In genomic region chr15:100555965-100556364, GRCm38 (mm10) we compare ENCODE assay signal across 20 mouse cellular contexts. TPM values are rescaled to one million over a fixed set of nuclear protein-coding genes. Genes with fewer than 3 reads are reported as not detected.
DNase-seq lines count a peak whose midpoint lies in the region; ATAC-seq lines count a peak whose summit lies in the region.
"Had no signal": no experiment of that assay in that cellular context is flagged by ENCODE, and none has a peak within 500 bp of the region (broad histone marks: within the 10 kb centered on the region; RNA-seq: fewer than 3 reads in every experiment).

No protein-coding gene starts in this region.

- no peaks in the 10 kb centered on the region for H3K27me3 ChIP-seq in heart, embryonic 12.5 days (replicated peaks)
- no peaks in the 10 kb centered on the region for H3K27me3 ChIP-seq in kidney, embryonic 15.5 days
- H3K27me3 ChIP-seq: limb, embryonic 13.5 days; lung, embryonic 15.5 days; neural tube, embryonic 15.5 days had no signal

- WGBS in heart, embryonic 12.5 days, result 57% methylated on average over 5 of the region's 5 CpGs
- 87% methylated on average over 5 of the region's 5 CpGs for WGBS in kidney, embryonic 15.5 days

- H3K4me2 ChIP-seq in heart, embryonic 12.5 days, result no peak overlapping the region
- H3K4me2 ChIP-seq in kidney, embryonic 15.5 days, result no peak overlapping the region
- H3K4me2 ChIP-seq: limb, embryonic 13.5 days; lung, embryonic 15.5 days; neural tube, embryonic 15.5 days had no signal

- no peak for ATAC-seq in heart, embryonic 12.5 days (ENCODE audit: insufficient number of reproducible peaks, low FRiP score)
- no peak for ATAC-seq in kidney, embryonic 15.5 days (replicated peaks; ENCODE audit: low FRiP score)
- no peak for ATAC-seq in CD4-positive, CD25-positive, alpha-beta regulatory T cell, adult 4 months
- ATAC-seq: forebrain, embryonic 14.5 days; hindbrain, embryonic 16.5 days; intestine, embryonic 16.5 days; midbrain, embryonic 16.5 days had no signal

- H3K4me3 ChIP-seq in heart, embryonic 12.5 days, result no peak overlapping the region
- H3K4me3 ChIP-seq in kidney, embryonic 15.5 days (replicated peaks), result no peak overlapping the region
- H3K4me3 ChIP-seq: limb, embryonic 13.5 days; lung, embryonic 15.5 days; neural tube, embryonic 15.5 days had no signal

- no peak overlapping the region for H3K9ac ChIP-seq in heart, embryonic 12.5 days
- no peak overlapping the region for H3K9ac ChIP-seq in kidney, embryonic 15.5 days
- H3K9ac ChIP-seq: limb, embryonic 13.5 days; lung, embryonic 15.5 days; neural tube, embryonic 15.5 days had no signal

- peak; percentile 51 to 84 for DNase-seq in adrenal gland, adult (ENCODE audit: inconsistent age in 2 of 2, low spot score in 1 of 2)
- DNase-seq in adrenal gland, postnatal 4 days (ENCODE audit: low spot score in 2 of 2), result no peak
- peak; percentile 40 to 60 for DNase-seq in heart, adult 18-20 months
- peak; percentile 31 for DNase-seq in kidney, adult 9 months
- peak; percentile 48 for DNase-seq in adrenal gland, postnatal 14 days
- DNase-seq: cerebellum, adult 11-12 months; lung, postnatal 4 days; thymus, postnatal 4 days had no signal

- peaks cover 11% of the 10 kb centered on the region for H3K4me1 ChIP-seq in heart, embryonic 12.5 days (replicated peaks)
- peaks cover under 1% of the 10 kb centered on the region; the same call in 1 of the 2 replicates for H3K4me1 ChIP-seq in kidney, embryonic 15.5 days

- no peaks in the 10 kb centered on the region for H3K36me3 ChIP-seq in heart, embryonic 12.5 days
- no peaks in the 10 kb centered on the region for H3K36me3 ChIP-seq in kidney, embryonic 15.5 days
- H3K36me3 ChIP-seq: G1E; limb, embryonic 13.5 days; lung, embryonic 15.5 days; neural tube, embryonic 15.5 days had no signal

- no peak overlapping the region for H3K27ac ChIP-seq in heart, embryonic 12.5 days (ENCODE audit: poor library complexity, severe bottlenecking)
- no peak overlapping the region for H3K27ac ChIP-seq in kidney, embryonic 15.5 days
- H3K27ac ChIP-seq: kidney, postnatal 0 days; limb, embryonic 13.5 days; lung, embryonic 15.5 days; neural tube, embryonic 15.5 days had no signal

- no peaks in the 10 kb centered on the region for H3K9me3 ChIP-seq in heart, embryonic 12.5 days (replicated peaks)
- H3K9me3 ChIP-seq in kidney, embryonic 15.5 days (replicated peaks), result no peaks in the 10 kb centered on the region
- H3K9me3 ChIP-seq: G1E; limb, embryonic 13.5 days; lung, embryonic 15.5 days; neural tube, embryonic 15.5 days had no signal

RNA-seq across cellular contexts. Expression of gene Tfcp2, which starts 4.2 kb away (rescaled TPM):
- 10 to 100 TPM; 26.3 TPM for total RNA-seq in adrenal gland, postnatal 4 days (2021)
- total RNA-seq in heart, adult 18-20 months (2021), result 10 to 100 TPM; 11.3 to 14.7 TPM
- 23.7 and 24.5 TPM in 2 replicates for polyA plus RNA-seq in heart, embryonic 12.5 days (2016; fragmentation: Nextera tagmentation; extraction: Ambion mirVana)
- 38.1 and 38.2 TPM in 2 replicates for polyA plus RNA-seq in kidney, embryonic 15.5 days (2015; fragmentation: Nextera tagmentation; extraction: Ambion mirVana)
- 19.9 and 25.0 TPM in 2 replicates for total RNA-seq in adrenal gland, postnatal 14 days (2021)
- polyA plus RNA-seq in CD4-positive, CD25-positive, alpha-beta regulatory T cell, adult 4 months (2017; shearing (Covaris generic)), result 1 to 10 TPM; 6.0 to 6.8 TPM

RNA-seq across cellular contexts. Expression of gene Pou6f1, which starts 43.8 kb away (rescaled TPM):
- total RNA-seq in adrenal gland, postnatal 4 days (2021), result 10 to 100 TPM; 30.7 to 34.4 TPM
- total RNA-seq in heart, adult 18-20 months (2021), result 10 to 100 TPM; 11.1 to 14.2 TPM
- polyA plus RNA-seq in heart, embryonic 12.5 days (2016; fragmentation: Nextera tagmentation; extraction: Ambion mirVana), result 4.7 and 5.4 TPM in 2 replicates
- 8.4 and 9.1 TPM in 2 replicates for polyA plus RNA-seq in kidney, embryonic 15.5 days (2015; fragmentation: Nextera tagmentation; extraction: Ambion mirVana)
- 17.2 and 17.8 TPM in 2 replicates for total RNA-seq in adrenal gland, postnatal 14 days (2021)
- polyA plus RNA-seq in CD4-positive, CD25-positive, alpha-beta regulatory T cell, adult 4 months (2017; shearing (Covaris generic)), result 10 to 100 TPM; 13.3 to 17.4 TPM

RNA-seq across cellular contexts. Expression of gene Dazap2, which starts 59.2 kb away (rescaled TPM):
- 100 to 1,000 TPM; 231 to 238 TPM for total RNA-seq in adrenal gland, postnatal 4 days (2021)
- total RNA-seq in heart, adult 18-20 months (2021), result 100 to 1,000 TPM; 152 to 194 TPM
- polyA plus RNA-seq in heart, embryonic 12.5 days (2016; fragmentation: Nextera tagmentation; extraction: Ambion mirVana), result 193 and 200 TPM in 2 replicates
- 237 and 241 TPM in 2 replicates for polyA plus RNA-seq in kidney, embryonic 15.5 days (2015; fragmentation: Nextera tagmentation; extraction: Ambion mirVana)
- 208 and 209 TPM in 2 replicates for total RNA-seq in adrenal gland, postnatal 14 days (2021)
- 100 to 1,000 TPM; 682 to 766 TPM for polyA plus RNA-seq in CD4-positive, CD25-positive, alpha-beta regulatory T cell, adult 4 months (2017; shearing (Covaris generic))

Comparison
In these comparisons a context has a peak if more than half of its experiments do, and no peak if none do; other contexts are left out.
1. DNase-seq: peak in adrenal gland, adult (2 of 2), heart, adult 18-20 months (2 of 2), kidney, adult 9 months (single experiment) and adrenal gland, postnatal 14 days (single experiment); none in adrenal gland, postnatal 4 days (0 of 2).